Mouse (Mus musculus): ENCODE measurements around the gene Omp. TPM values are rescaled to one million over a fixed set of nuclear protein-coding genes. Genes with fewer than 3 reads are reported as not detected.

Omp gene
- polyA plus RNA-seq, 1 experiment from 2014 or later = 0.39 TPM

GRCm38 (mm10) chr7:98106272-98106671 lies 39.0 kb downstream of the Omp start:
- H3K4me1 ChIP-seq = peaks cover 49% of the 10 kb centered on the region
- H3K36me3 ChIP-seq = no peaks in the 10 kb centered on the region
- H3K27me3 ChIP-seq = peaks cover 11% of the 10 kb centered on the region
- no peak overlapping the region for H3K9ac ChIP-seq
- 0 out of 2 replicates have a peak overlapping the region, but pooled peaks have one; percentile 9 for H3K27ac ChIP-seq
- H3K4me2 ChIP-seq = no peak overlapping the region
- WGBS = 83% methylated on average over 7 of the region's 7 CpGs
- no peaks in the 10 kb centered on the region for H3K9me3 ChIP-seq (replicated peaks)
- no peak overlapping the region for H3K4me3 ChIP-seq (replicated peaks)
- ATAC-seq (replicated peaks; ENCODE audit: low FRiP score) = no peak

DNA sequence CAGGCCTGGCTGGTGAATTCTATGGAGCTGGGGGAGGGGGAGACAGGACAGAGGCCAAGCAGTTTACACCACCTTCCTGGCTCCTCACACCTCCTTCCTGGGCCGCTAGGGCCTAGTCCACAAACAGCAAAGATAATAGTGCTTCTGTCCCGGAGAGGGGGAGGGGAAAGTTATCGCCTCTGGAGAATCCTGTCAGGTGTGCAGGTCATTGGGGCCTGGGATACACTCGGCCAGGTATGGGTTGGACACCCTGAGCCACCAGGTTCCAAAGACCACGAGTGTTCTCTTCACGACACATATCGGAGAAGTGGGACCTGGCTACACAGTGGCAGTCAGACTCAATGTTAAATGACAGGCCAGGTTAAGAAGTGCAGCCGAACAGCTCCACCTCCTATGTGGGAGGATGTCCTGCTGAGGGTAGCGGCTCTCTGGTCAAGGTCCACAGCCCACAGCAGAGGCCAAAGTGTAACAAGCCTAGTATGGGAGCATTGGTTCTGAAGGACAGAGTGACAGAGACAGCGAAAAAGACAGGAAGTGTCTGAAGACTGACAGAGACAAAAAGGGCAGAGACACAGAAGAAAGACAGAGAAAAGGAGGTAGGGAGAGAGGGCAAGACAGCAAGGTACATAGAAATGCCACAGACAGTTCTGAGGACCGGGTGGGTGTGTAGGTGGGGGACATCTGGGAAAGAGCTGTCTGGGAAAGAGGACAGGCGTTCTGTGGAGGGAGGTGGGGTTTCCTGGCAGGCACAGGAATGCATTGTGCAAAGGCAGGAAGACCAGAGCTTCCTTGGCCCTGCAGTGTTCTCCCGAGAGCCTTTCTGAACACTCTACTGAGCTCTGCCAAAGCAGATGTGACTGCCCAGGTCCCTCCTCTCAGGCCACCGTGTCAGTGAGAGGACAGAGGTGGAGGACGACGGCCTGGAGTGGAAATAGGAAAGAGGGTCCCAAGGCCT lies 40.5 kb downstream of the Omp start:
- peaks cover 43% of the 10 kb centered on the region for H3K4me1 ChIP-seq
- no peaks in the 10 kb centered on the region; the same call in 1 of the 2 replicates for H3K27me3 ChIP-seq
- WGBS = 31% methylated on average over 16 of the region's 16 CpGs
- no peaks in the 10 kb centered on the region for H3K9me3 ChIP-seq (replicated peaks)
- H3K36me3 ChIP-seq = no peaks in the 10 kb centered on the region
- H3K4me3 ChIP-seq (replicated peaks) = no peak overlapping the region
- H3K27ac ChIP-seq = peak overlapping the region; percentile 78
- ATAC-seq (replicated peaks; ENCODE audit: low FRiP score) = peak; percentile 85
- peak overlapping the region; percentile 17; the same call in 1 of the 2 replicates for H3K4me2 ChIP-seq
- H3K9ac ChIP-seq = 0 out of 2 replicates have a peak overlapping the region, but pooled peaks have one; percentile 4

DNA sequence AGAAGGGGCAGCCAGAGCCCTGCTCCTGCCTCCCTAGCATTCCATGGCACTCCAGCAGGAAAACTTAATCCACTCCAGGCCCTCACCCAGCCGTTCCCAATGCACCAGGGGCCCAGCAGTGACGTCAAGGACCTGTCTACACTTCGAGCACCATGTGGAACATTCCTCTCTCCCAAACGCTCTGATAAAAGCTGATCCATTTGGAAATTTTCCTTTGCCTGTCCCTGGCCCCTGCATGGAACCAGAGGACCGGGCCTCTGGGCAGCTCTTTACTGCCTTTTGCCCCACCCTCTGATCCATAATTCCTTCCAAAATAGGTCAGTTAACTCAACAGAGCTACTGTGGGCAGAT lies 41.4 kb downstream of the Omp start:
- Histone ChIP-seq H3K4me1 (peaks cover 40% of the 10 kb centered on the region), H3K9ac (no peak overlapping the region), H3K4me3 (replicated peaks) (no peak overlapping the region), H3K4me2 (no peak overlapping the region), H3K9me3 (replicated peaks) (no peaks in the 10 kb centered on the region), H3K27ac (peak overlapping the region; percentile 78), H3K36me3 (no peaks in the 10 kb centered on the region), H3K27me3 (no peaks in the 10 kb centered on the region)
- ATAC-seq (replicated peaks; ENCODE audit: low FRiP score) = no peak
- 57% methylated on average over 5 of the region's 5 CpGs for WGBS

- Histone ChIP-seq H3K4me1 (peaks cover 40% of the 10 kb centered on the region), H3K9ac (peak overlapping the region; percentile 35; the same call in 1 of the 2 replicates), H3K36me3 (no peaks in the 10 kb centered on the region), H3K4me2 (peak overlapping the region; percentile 57), H3K4me3 (replicated peaks) (peak overlapping the region; percentile 32), H3K9me3 (replicated peaks) (no peaks in the 10 kb centered on the region), H3K27me3 (no peaks in the 10 kb centered on the region), H3K27ac (peak overlapping the region; percentile 78)
- 16% methylated on average over 22 of the region's 26 CpGs for WGBS
- ATAC-seq (replicated peaks; ENCODE audit: low FRiP score) = peak; percentile 38; the same call in 1 of the 2 replicates
These were observed 42.0 kb downstream of the Omp start for GRCm38 (mm10) chr7:98103002-98103941.

GRCm38 (mm10) chr7:98102488-98102887 lies 42.8 kb downstream of the Omp start:
- H3K9me3 ChIP-seq (replicated peaks) = no peaks in the 10 kb centered on the region
- H3K4me2 ChIP-seq = peak overlapping the region; percentile 57; the same call in 1 of the 2 replicates
- peak overlapping the region; percentile 35; the same call in 1 of the 2 replicates for H3K9ac ChIP-seq
- ATAC-seq (replicated peaks; ENCODE audit: low FRiP score) = no peak
- H3K27me3 ChIP-seq = no peaks in the 10 kb centered on the region
- no peak overlapping the region for H3K4me3 ChIP-seq (replicated peaks)
- H3K27ac ChIP-seq = 0 out of 2 replicates have a peak overlapping the region, but pooled peaks have one; percentile 66
- H3K36me3 ChIP-seq = peaks cover 5% of the 10 kb centered on the region; the same call in 1 of the 2 replicates
- peaks cover 40% of the 10 kb centered on the region for H3K4me1 ChIP-seq
- WGBS = 96% methylated on average over 11 of the region's 11 CpGs

GRCm38 (mm10) chr7:98097557-98097956 lies 47.7 kb downstream of the Omp start:
- Histone ChIP-seq H3K9me3 (replicated peaks) (no peaks in the 10 kb centered on the region), H3K36me3 (peaks cover 13% of the 10 kb centered on the region), H3K4me1 (peaks cover 3% of the 10 kb centered on the region), H3K4me2 (no peak overlapping the region), H3K9ac (no peak overlapping the region), H3K27ac (no peak overlapping the region), H3K4me3 (replicated peaks) (no peak overlapping the region), H3K27me3 (no peaks in the 10 kb centered on the region)
- 93% methylated on average over 8 of the region's 8 CpGs for WGBS
- no peak for ATAC-seq (replicated peaks; ENCODE audit: low FRiP score)

DNA sequence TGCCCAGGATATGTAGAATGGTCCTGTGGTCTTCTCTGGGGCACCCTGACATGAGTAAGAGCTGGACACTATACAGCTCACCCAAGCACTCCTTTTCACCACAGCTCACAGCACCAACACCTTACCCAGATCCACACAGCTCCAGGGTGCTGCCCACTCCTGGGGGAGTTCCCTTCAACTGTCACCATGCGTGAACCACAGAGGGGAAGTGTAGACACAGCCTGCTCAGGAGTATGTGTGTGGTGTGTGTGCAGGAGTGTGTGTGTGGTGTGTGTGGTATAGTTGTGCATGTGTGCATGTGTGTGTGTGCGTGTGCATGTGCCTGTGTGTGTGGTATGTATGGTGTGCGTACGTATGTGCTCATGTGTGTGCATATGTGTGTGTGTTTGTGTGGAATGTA lies 49.5 kb downstream of the Omp start:
- Histone ChIP-seq H3K27me3 (no peaks in the 10 kb centered on the region), H3K9ac (no peak overlapping the region), H3K9me3 (replicated peaks) (no peaks in the 10 kb centered on the region), H3K36me3 (peaks cover 13% of the 10 kb centered on the region), H3K4me2 (no peak overlapping the region), H3K4me3 (replicated peaks) (no peak overlapping the region), H3K4me1 (no peaks in the 10 kb centered on the region), H3K27ac (no peak overlapping the region)
- no peak for ATAC-seq (replicated peaks; ENCODE audit: low FRiP score)
- WGBS = over 99% methylated on average over 4 of the region's 4 CpGs

Other genes starting within 250 kb of the Omp start
- not detected in 2 replicates for gene Gdpd4, start 225.5 kb downstream of the Omp start, polyA plus RNA-seq (2015; fragmentation: Nextera tagmentation; extraction: Ambion mirVana)
- gene Myo7a, start 26.0 kb downstream of the Omp start, polyA plus RNA-seq (2015; fragmentation: Nextera tagmentation; extraction: Ambion mirVana) = 14.4 and 15.4 TPM in 2 replicates
- 12.7 and 14.1 TPM in 2 replicates for gene Capn5, start 32.8 kb upstream of the Omp start, polyA plus RNA-seq (2015; fragmentation: Nextera tagmentation; extraction: Ambion mirVana)
- 0.06 TPM in 1 of 2 replicates, not detected in the other for gene B3gnt6, start 54.0 kb upstream of the Omp start, polyA plus RNA-seq (2015; fragmentation: Nextera tagmentation; extraction: Ambion mirVana)
- gene Acer3, start 175.7 kb upstream of the Omp start, polyA plus RNA-seq (2015; fragmentation: Nextera tagmentation; extraction: Ambion mirVana) = 24.0 and 29.6 TPM in 2 replicates
- 8.7 and 10.0 TPM in 2 replicates for gene Tsku, start 215.8 kb upstream of the Omp start, polyA plus RNA-seq (2015; fragmentation: Nextera tagmentation; extraction: Ambion mirVana)

Data from kidney, embryonic 15.5 days (tissue).